Mouse (Mus musculus): ENCODE results near the gene Rbm7.
A peak's percentile ranks its signal among the peaks of the same experiment; 100 is the strongest.
"Not testable (repeated sequence)": the region's sequence is repeated elsewhere in the genome, so short reads cannot be mapped to it uniquely, and the experiment has no call there.

Gene Rbm7

GRCm38 (mm10) chr9:48494817-48495547, at the start of gene Rbm7, which contains the start of gene Gm5617:
Rbm7 (minus strand) TSS chr9:48495299.
Gm5617 (plus strand) TSS chr9:48495442.
- peak; percentile 92 for DNase-seq (ENCODE audit: low spot score)

- DNase-seq (ENCODE audit: low spot score), result no peak
Observed at GRCm38 (mm10) chr9:48538688-48539087, 43.6 kb upstream of the Rbm7 start.

GRCm38 (mm10) chr9:48538044-48538645, 43.0 kb upstream of the Rbm7 start:
- no peak for DNase-seq (ENCODE audit: low spot score)

- not testable (repeated sequence) for DNase-seq (ENCODE audit: low spot score)
Observed at GRCm38 (mm10) chr9:48537616-48538015, 42.5 kb upstream of the Rbm7 start.

- no peak for DNase-seq (ENCODE audit: low spot score)
Observed at GRCm38 (mm10) chr9:48536414-48536813, 41.3 kb upstream of the Rbm7 start.

GRCm38 (mm10) chr9:48532730-48533129, 37.6 kb upstream of the Rbm7 start:
- no peak for DNase-seq (ENCODE audit: low spot score)

GRCm38 (mm10) chr9:48532203-48532602, 37.1 kb upstream of the Rbm7 start:
- DNase-seq (ENCODE audit: low spot score), result no peak

- DNase-seq (ENCODE audit: low spot score), result no peak
Observed at GRCm38 (mm10) chr9:48531294-48531693, 36.2 kb upstream of the Rbm7 start.

- no peak for DNase-seq (ENCODE audit: low spot score)
Observed at GRCm38 (mm10) chr9:48526520-48526919, 31.4 kb upstream of the Rbm7 start.

GRCm38 (mm10) chr9:48525566-48525965, 30.5 kb upstream of the Rbm7 start:
- no peak for DNase-seq (ENCODE audit: low spot score)

- peak; percentile 19 for DNase-seq (ENCODE audit: low spot score)
Observed at GRCm38 (mm10) chr9:48520405-48520804, 25.3 kb upstream of the Rbm7 start.

- no peak for DNase-seq (ENCODE audit: low spot score)
Observed at GRCm38 (mm10) chr9:48517372-48518130, 22.5 kb upstream of the Rbm7 start.

- DNase-seq (ENCODE audit: low spot score), result no peak
Observed at GRCm38 (mm10) chr9:48516615-48517371, 21.7 kb upstream of the Rbm7 start.

GRCm38 (mm10) chr9:48515332-48515731, 20.2 kb upstream of the Rbm7 start:
- DNase-seq (ENCODE audit: low spot score), result no peak

- no peak for DNase-seq (ENCODE audit: low spot score)
Observed at GRCm38 (mm10) chr9:48510134-48510533, 15.0 kb upstream of the Rbm7 start.

- DNase-seq (ENCODE audit: low spot score), result no peak
Observed at GRCm38 (mm10) chr9:48504741-48505365, 9.8 kb upstream of the Rbm7 start.

GRCm38 (mm10) chr9:48503001-48503400, 7.9 kb upstream of the Rbm7 start:
- DNase-seq (ENCODE audit: low spot score), result no peak

GRCm38 (mm10) chr9:48501192-48501591, 6.1 kb upstream of the Rbm7 start:
- no peak for DNase-seq (ENCODE audit: low spot score)

GRCm38 (mm10) chr9:48495548-48495932, 441 bp upstream of the Rbm7 start:
- no peak for DNase-seq (ENCODE audit: low spot score)

GRCm38 (mm10) chr9:48481214-48482134, 13.6 kb downstream of the Rbm7 start:
- DNase-seq (ENCODE audit: low spot score), result no peak
